Mouse (Mus musculus) hindbrain, embryonic 10.5 days (tissue): ENCODE measurements around the gene Sntb2. TPM values are rescaled to one million over a fixed set of nuclear protein-coding genes. Genes with fewer than 3 reads are reported as not detected.
A peak's percentile ranks its signal among the peaks of the same experiment; 100 is the strongest.
"Not testable (repeated sequence)": the region's sequence is repeated elsewhere in the genome, so short reads cannot be mapped to it uniquely, and the experiment has no call there.

Experiments
- DNase-seq: peaks from one replicate; pipeline ENCODE4 v3.0.0-alpha.2; 2017; ENCODE audit warnings: low spot score
- H3K27ac ChIP-seq: fragments of 300-500 bp; sonication (generic); 2 replicates; pipeline ENCODE4 v1.5.1; 2016; ENCODE audit warnings: mild to moderate bottlenecking, moderate library complexity
- H3K27me3 ChIP-seq: fragments of 300-500 bp; sonication (generic); 2 replicates; pipeline ENCODE4 v1.6.1; 2016; ENCODE audit warnings: mild to moderate bottlenecking; ENCODE audit not compliant: poor library complexity, insufficient read depth, severe bottlenecking
- H3K36me3 ChIP-seq: fragments of 300-500 bp; sonication (generic); 2 replicates; pipeline ENCODE4 v1.6.1; 2016; ENCODE audit warnings: mild to moderate bottlenecking, moderate library complexity
- H3K4me1 ChIP-seq: fragments of 300-500 bp; sonication (generic); replicated peaks from 2 replicates; pipeline ENCODE4 v1.6.1; 2016; ENCODE audit warnings: mild to moderate bottlenecking
- H3K4me3 ChIP-seq: fragments of 300-500 bp; sonication (generic); 2 replicates; pipeline ENCODE4 v1.5.1; 2016; ENCODE audit warnings: mild to moderate bottlenecking, moderate library complexity
- H3K9me3 ChIP-seq: fragments of 300-500 bp; sonication (generic); 2 replicates; pipeline ENCODE4 v1.6.1; 2016; ENCODE audit warnings: mild to moderate bottlenecking, moderate library complexity
- WGBS: fragments of 180-500 bp; shearing (Covaris S2); methylation state at CpG from one replicate; pipeline ENCODE4 v1.1.7; 2016; 5-methylcytosine and 5-hydroxymethylcytosine counted together
- polyA plus RNA-seq: library from polyadenylated mRNA; unstranded; fragments of >200 nt; fragmentation: Nextera tagmentation; extraction: Ambion mirVana; gene quantifications from 2 replicates; pipeline ENCODE4 v1.2.1, GENCODE M21; 2016

Sntb2 gene
- polyA plus RNA-seq, 1 experiment from 2014 or later, result 9.2 TPM

- DNase-seq, result no peak
- WGBS, result 95% methylated on average over 10 of the region's 10 CpGs
- Histone ChIP-seq H3K27ac (no peak overlapping the region), H3K4me1 (no peaks in the 10 kb centered on the region), H3K9me3 (no peaks in the 10 kb centered on the region), H3K27me3 (no peaks in the 10 kb centered on the region), H3K4me3 (no peak overlapping the region), H3K36me3 (peaks cover 92% of the 10 kb centered on the region)
Observed at GRCm38 (mm10) chr8:106913631-106914030, 21.9 kb upstream of the Sntb2 start.

DNA sequence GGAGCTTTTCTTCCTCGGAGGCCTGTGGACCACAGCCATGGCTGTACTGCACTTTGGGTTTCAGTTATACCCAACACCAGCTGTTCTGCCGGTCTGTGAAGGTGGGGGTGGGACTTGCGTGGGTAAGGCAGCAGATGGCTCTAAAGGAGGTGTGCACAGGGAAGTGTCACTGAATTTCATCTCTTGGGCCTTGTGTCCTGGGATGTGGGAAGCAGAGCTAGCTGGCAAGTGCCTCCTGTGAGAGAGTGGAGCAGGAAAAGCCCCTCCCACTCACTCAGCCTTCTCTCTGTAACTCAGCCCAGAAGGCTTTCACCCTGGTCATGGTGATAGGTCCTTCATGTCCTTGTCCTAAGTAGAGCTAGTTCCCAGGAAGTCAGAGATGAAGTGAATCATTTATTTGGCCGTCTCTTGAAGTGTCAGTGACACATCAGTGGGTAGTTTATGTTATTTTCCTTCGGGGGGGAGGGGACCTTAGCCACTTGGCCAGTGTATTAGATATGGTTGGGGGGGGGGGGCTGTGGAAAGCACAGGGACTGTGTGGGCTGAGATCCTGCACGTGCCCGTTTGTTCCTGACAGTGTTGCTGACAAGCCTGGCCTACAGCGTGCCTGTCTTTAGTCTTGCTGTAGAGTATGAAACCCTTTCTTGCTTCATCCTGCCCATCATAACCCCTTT is 15.7 kb upstream of the Sntb2 start:
- H3K9me3 ChIP-seq, result no peaks in the 10 kb centered on the region
- H3K27ac ChIP-seq, result no peak overlapping the region
- no peaks in the 10 kb centered on the region for H3K4me1 ChIP-seq
- WGBS, result 92% methylated on average over 8 of the region's 8 CpGs
- no peak overlapping the region for H3K4me3 ChIP-seq
- no peak for DNase-seq
- no peaks in the 10 kb centered on the region for H3K27me3 ChIP-seq
- peaks cover 93% of the 10 kb centered on the region for H3K36me3 ChIP-seq

- WGBS, result 92% methylated on average over 5 of the region's 5 CpGs
Observed at GRCm38 (mm10) chr8:106920395-106920741, 15.2 kb upstream of the Sntb2 start.

GRCm38 (mm10) chr8:106924057-106924456 is 11.5 kb upstream of the Sntb2 start:
- no peak overlapping the region for H3K4me3 ChIP-seq

More at GRCm38 (mm10) chr8:106920395-106920741, 15.2 kb upstream of the Sntb2 start:
- H3K36me3 ChIP-seq, result peaks cover 88% of the 10 kb centered on the region
- no peaks in the 10 kb centered on the region for H3K9me3 ChIP-seq
- H3K4me1 ChIP-seq, result no peaks in the 10 kb centered on the region
- DNase-seq, result no peak
- no peak overlapping the region for H3K27ac ChIP-seq
- H3K27me3 ChIP-seq, result no peaks in the 10 kb centered on the region
- no peak overlapping the region for H3K4me3 ChIP-seq

DNA sequence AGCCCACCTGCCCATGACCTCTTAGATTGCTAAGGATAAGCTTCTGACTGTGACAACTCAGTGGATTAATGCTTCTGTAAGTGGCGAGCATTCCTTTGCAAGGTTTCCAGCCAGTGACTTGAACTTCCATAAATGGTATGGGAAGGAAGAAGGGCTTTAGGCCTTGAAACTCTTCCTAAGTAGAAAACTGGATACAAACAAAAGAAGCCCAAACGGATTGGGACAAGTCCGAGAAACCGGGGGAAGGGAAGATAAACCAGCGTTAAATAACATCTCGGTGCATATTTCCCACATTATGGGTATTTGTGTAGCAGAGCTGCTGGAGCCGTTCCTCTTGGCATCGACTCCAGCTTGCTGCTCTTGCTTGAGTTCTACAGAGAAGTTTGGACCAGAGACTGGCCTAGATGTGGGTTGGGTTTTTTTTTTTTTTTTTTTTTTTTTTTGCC is 10.6 kb upstream of the Sntb2 start:
- no peaks in the 10 kb centered on the region for H3K9me3 ChIP-seq
- WGBS, result 89% methylated on average over 8 of the region's 8 CpGs
- peaks cover 43% of the 10 kb centered on the region for H3K36me3 ChIP-seq
- no peaks in the 10 kb centered on the region for H3K27me3 ChIP-seq
- no peak overlapping the region for H3K27ac ChIP-seq
- peaks cover 3% of the 10 kb centered on the region; the same call in 1 of the 2 replicates for H3K4me1 ChIP-seq
- no peak overlapping the region for H3K4me3 ChIP-seq
- DNase-seq, result no peak

More at GRCm38 (mm10) chr8:106924057-106924456, 11.5 kb upstream of the Sntb2 start:
- Histone ChIP-seq H3K27ac (no peak overlapping the region), H3K27me3 (no peaks in the 10 kb centered on the region), H3K9me3 (no peaks in the 10 kb centered on the region), H3K36me3 (peaks cover 51% of the 10 kb centered on the region), H3K4me1 (no peaks in the 10 kb centered on the region)
- no peak for DNase-seq
- 86% methylated on average over 4 of the region's 4 CpGs for WGBS

DNA sequence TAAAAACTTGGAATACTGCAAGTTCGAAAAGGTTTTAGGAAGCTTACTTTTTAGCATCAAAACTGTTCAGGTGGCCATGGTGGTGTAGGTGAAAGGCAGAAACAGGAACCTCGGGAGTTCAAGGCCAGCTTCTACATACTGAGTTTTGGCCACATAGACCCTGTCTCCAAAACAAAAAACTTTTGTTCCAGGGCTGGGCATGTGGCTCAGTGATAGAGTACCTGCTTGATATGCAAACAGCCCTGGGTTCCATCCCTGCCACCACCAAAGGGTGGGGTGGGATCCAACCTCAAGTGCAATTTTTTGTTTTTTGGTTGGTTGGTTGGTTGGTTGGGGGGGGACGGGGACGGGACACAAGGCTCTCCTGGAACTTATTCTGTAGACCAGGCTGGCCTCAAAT is 10.1 kb upstream of the Sntb2 start:
- Histone ChIP-seq H3K9me3 (no peaks in the 10 kb centered on the region), H3K4me1 (peaks cover 3% of the 10 kb centered on the region; the same call in 1 of the 2 replicates), H3K27me3 (no peaks in the 10 kb centered on the region), H3K36me3 (peaks cover 37% of the 10 kb centered on the region), H3K4me3 (no peak overlapping the region), H3K27ac (no peak overlapping the region)
- WGBS, result 91% methylated on average over 4 of the region's 4 CpGs
- no peak for DNase-seq

- Histone ChIP-seq H3K4me1 (peaks cover 4% of the 10 kb centered on the region), H3K36me3 (peaks cover 21% of the 10 kb centered on the region), H3K4me3 (no peak overlapping the region), H3K27ac (no peak overlapping the region), H3K27me3 (peaks cover 10% of the 10 kb centered on the region), H3K9me3 (no peaks in the 10 kb centered on the region)
- peak; percentile 18 for DNase-seq
- 58% methylated on average over 4 of the region's 4 CpGs for WGBS
Observed at GRCm38 (mm10) chr8:106927247-106927646, 8.3 kb upstream of the Sntb2 start.

GRCm38 (mm10) chr8:106928182-106928581 is 7.4 kb upstream of the Sntb2 start:
- Histone ChIP-seq H3K4me1 (peaks cover 10% of the 10 kb centered on the region), H3K36me3 (peaks cover 12% of the 10 kb centered on the region), H3K27me3 (peaks cover 14% of the 10 kb centered on the region)
- not testable (repeated sequence) for H3K4me3 ChIP-seq, DNase-seq, H3K27ac ChIP-seq, H3K9me3 ChIP-seq
- 91% methylated on average over 11 of the region's 11 CpGs for WGBS

DNA sequence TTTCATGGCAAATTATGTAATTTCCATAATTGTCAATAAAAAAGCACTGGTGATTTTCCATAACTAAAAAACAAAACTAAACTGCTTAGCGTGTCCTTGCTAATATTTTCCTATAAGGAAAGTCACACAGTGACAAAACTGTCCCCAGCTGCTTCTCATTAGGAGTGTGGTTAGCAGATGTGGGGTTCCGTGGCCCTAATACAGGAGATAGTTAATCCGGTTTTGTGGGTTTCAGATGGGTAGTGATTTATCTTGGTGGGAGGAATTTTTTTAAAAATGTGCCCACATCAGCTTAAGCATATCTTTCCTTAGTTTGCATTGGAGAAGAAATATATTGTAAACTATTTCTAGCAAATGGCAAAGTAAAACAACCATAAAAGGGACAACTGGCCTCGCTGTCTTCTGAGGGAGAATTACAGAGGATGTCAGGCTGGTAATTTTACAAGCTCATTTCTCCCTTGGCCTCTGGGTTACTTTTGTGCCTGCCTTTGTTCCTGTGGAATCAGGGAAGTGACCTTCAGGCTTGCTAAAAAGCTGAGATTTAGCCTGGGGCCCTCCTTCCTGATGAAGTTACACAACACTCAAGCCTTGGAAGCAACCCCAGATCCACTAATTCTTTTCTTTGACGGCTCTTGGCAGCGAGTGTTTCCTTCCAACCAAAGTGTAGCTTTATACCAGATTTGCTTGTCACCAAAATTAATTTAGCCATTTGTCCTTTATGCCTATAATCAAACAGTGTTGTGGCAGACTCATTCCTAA is 6.2 kb upstream of the Sntb2 start:
- Histone ChIP-seq H3K4me3 (no peak overlapping the region), H3K9me3 (no peaks in the 10 kb centered on the region), H3K36me3 (peaks cover 5% of the 10 kb centered on the region; the same call in 1 of the 2 replicates), H3K27ac (no peak overlapping the region), H3K4me1 (peaks cover 10% of the 10 kb centered on the region), H3K27me3 (peaks cover 24% of the 10 kb centered on the region)
- 76% methylated on average over 6 of the region's 6 CpGs for WGBS
- no peak for DNase-seq

DNA sequence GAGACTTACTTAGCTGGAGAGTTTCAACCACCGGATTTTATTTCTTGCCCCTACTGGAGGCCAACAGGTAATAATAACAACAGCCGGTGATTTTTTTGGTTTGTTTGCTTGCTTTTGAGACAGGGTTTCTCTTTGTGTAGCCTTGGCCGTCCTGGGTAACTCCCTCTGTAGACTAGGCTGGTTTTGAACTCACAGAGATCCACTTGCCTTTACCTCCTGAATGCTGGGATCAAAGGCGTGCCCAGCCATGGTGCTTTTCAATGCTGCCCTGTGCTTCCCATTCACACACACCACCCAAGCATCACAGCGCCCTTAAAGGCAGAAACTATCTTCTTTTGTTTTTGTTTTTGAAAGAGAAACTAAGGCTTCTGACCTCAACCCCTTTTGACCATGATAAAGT is 5.6 kb upstream of the Sntb2 start:
- no peaks in the 10 kb centered on the region for H3K9me3 ChIP-seq
- no peak for DNase-seq
- 77% methylated on average over 5 of the region's 5 CpGs for WGBS

GRCm38 (mm10) chr8:106932376-106933065 is 3.0 kb upstream of the Sntb2 start:
- 16% methylated on average over 22 of the region's 22 CpGs for WGBS
- Histone ChIP-seq H3K9me3 (no peaks in the 10 kb centered on the region), H3K27me3 (peaks cover 28% of the 10 kb centered on the region), H3K36me3 (no peaks in the 10 kb centered on the region), H3K4me1 (peaks cover 27% of the 10 kb centered on the region), H3K4me3 (peak overlapping the region; percentile 31), H3K27ac (no peak overlapping the region)
- peak; percentile 44 for DNase-seq

More for the DNA sequence above, 5.6 kb upstream of the Sntb2 start:
- peaks cover 28% of the 10 kb centered on the region for H3K27me3 ChIP-seq
- no peak overlapping the region for H3K27ac ChIP-seq
- H3K4me3 ChIP-seq, result no peak overlapping the region
- peaks cover 11% of the 10 kb centered on the region for H3K4me1 ChIP-seq
- H3K36me3 ChIP-seq, result no peaks in the 10 kb centered on the region

GRCm38 (mm10) chr8:106933506-106934143 is 1.9 kb upstream of the Sntb2 start:
- Histone ChIP-seq H3K9me3 (no peaks in the 10 kb centered on the region), H3K27me3 (peaks cover 28% of the 10 kb centered on the region), H3K4me3 (no peak overlapping the region), H3K36me3 (no peaks in the 10 kb centered on the region), H3K27ac (no peak overlapping the region), H3K4me1 (peaks cover 35% of the 10 kb centered on the region)
- no peak for DNase-seq
- 84% methylated on average over 4 of the region's 4 CpGs for WGBS
